Mouse (Mus musculus) myocyte (in vitro differentiated cells): ENCODE data around the gene Plekhd1. TPM values are rescaled to one million over a fixed set of nuclear protein-coding genes. Genes with fewer than 3 reads are reported as not detected.

ENCODE experiments used
- H3K27me3 ChIP-seq: one replicate; pipeline ENCODE4 v1.6.1; 2011; ENCODE audit not compliant: control insufficient read depth, insufficient read depth, insufficient read length
- H3K36me3 ChIP-seq: one replicate; pipeline ENCODE4 v1.6.1; 2011; ENCODE audit not compliant: control insufficient read depth, insufficient read depth
- H3K4me2 ChIP-seq: one replicate; pipeline ENCODE4 v1.6.1; 2011; ENCODE audit warnings: low read depth, control low read depth
- H3K4me3 ChIP-seq: one replicate; pipeline ENCODE4 v1.5.1; 2011; ENCODE audit warnings: mild to moderate bottlenecking, control low read depth, moderate library complexity
- H3K79me2 ChIP-seq: one replicate; pipeline ENCODE4 v1.6.1; 2011; ENCODE audit not compliant: control insufficient read depth, insufficient read depth
- H3ac ChIP-seq: one replicate; pipeline ENCODE4 v1.6.1; 2011; ENCODE audit not compliant: control insufficient read depth, insufficient read length
- CEBPB ChIP-seq: IDR thresholded peaks from 2 replicates; pipeline ENCODE4 v1.6.1; 2011; ENCODE audit warnings: mild to moderate bottlenecking, moderate library complexity; ENCODE audit not compliant: poor library complexity, insufficient read depth, severe bottlenecking
- E2F4 ChIP-seq: IDR thresholded peaks from one replicate; pipeline ENCODE4 v1.6.1; 2011; ENCODE audit warnings: mild to moderate bottlenecking, control low read depth, moderate library complexity; ENCODE audit not compliant: insufficient read depth
- MAX ChIP-seq: IDR thresholded peaks from one replicate; pipeline ENCODE4 v1.6.1; 2011; ENCODE audit warnings: low read depth, mild to moderate bottlenecking, control low read depth
- MYOD1 ChIP-seq, 3 experiments: IDR thresholded peaks; one replicate each; pipeline ENCODE4 v1.6.1; 2011; ENCODE audit warnings: control low read depth in 2 of 3, low read depth in 2 of 3, mild to moderate bottlenecking in 2 of 3, moderate library complexity in 1 of 3; ENCODE audit not compliant: insufficient read length in 2 of 3, control insufficient read depth in 1 of 3
- MYOG ChIP-seq, 3 experiments: IDR thresholded peaks; one replicate each; pipeline ENCODE4 v1.6.1; 2011; ENCODE audit warnings: control low read depth in 2 of 3, low read depth in 2 of 3, mild to moderate bottlenecking in 2 of 3; ENCODE audit not compliant: insufficient read length in 2 of 3, control insufficient read depth in 1 of 3, insufficient read depth in 1 of 3
- POLR2A ChIP-seq: IDR thresholded peaks from one replicate; pipeline ENCODE4 v1.6.1; 2011; ENCODE audit warnings: low read depth, mild to moderate bottlenecking, control low read depth, moderate library complexity; ENCODE audit not compliant: insufficient read length
- POLR2AphosphoS2 ChIP-seq: IDR thresholded peaks from one replicate; pipeline ENCODE4 v1.6.1; 2011; ENCODE audit warnings: low read depth, control low read depth; ENCODE audit not compliant: insufficient read length
- REST ChIP-seq: IDR thresholded peaks from one replicate; pipeline ENCODE4 v1.6.1; 2011; ENCODE audit warnings: mild to moderate bottlenecking, control low read depth, moderate library complexity; ENCODE audit not compliant: insufficient read depth, insufficient read length
- SRF ChIP-seq: IDR thresholded peaks from one replicate; pipeline ENCODE4 v1.6.1; 2011; ENCODE audit warnings: low read depth; ENCODE audit not compliant: control insufficient read depth, insufficient read length
- TCF12 ChIP-seq: IDR thresholded peaks from one replicate; pipeline ENCODE4 v1.6.1; 2011; ENCODE audit warnings: mild to moderate bottlenecking, control low read depth; ENCODE audit not compliant: poor library complexity, insufficient read depth, severe bottlenecking
- TCF3 ChIP-seq: IDR thresholded peaks from one replicate; pipeline ENCODE4 v1.6.1; 2011; ENCODE audit warnings: low read depth, control low read depth; ENCODE audit not compliant: insufficient read length
- USF1 ChIP-seq: IDR thresholded peaks from one replicate; pipeline ENCODE4 v1.6.1; 2011; ENCODE audit warnings: low read depth, mild to moderate bottlenecking, control low read depth, moderate library complexity
- polyA plus RNA-seq: library from polyadenylated mRNA; unstranded; fragments of >200 nt; fragmentation: generic; extraction: Trizol; gene quantifications from one replicate; pipeline ENCODE4 v1.2.1, GENCODE M21; 2012; ENCODE audit warnings: missing spikeins

Plekhd1 gene
- polyA plus RNA-seq, 1 experiment, result not detected

DNA sequence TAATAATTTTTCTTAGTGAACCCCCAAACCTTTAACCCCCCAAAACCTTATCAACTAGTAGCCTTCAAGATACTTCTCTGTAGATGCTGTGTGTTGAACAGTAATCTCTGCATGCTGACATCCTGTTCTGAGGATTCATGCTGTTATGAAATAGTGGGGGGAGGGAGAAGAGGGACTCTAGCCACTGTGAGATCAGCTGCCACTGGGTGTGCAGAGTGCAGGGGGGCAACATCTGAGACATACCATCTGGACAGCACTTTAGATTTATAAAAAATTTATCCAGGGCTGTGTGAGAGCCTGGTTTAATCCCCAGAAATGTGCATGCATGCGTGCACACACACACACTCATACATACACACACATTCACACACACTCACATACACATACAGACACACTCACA lies 52.2 kb downstream of the Plekhd1 start:
- no peak overlapping the region for H3K4me2 ChIP-seq
- H3K36me3 ChIP-seq, result no peaks in the 10 kb centered on the region
- H3K27me3 ChIP-seq, result peaks cover 37% of the 10 kb centered on the region
- H3K79me2 ChIP-seq, result no peaks in the 10 kb centered on the region
- no peak overlapping the region for H3ac ChIP-seq
- no peak for TF ChIP-seq POLR2A
- no peak for TF ChIP-seq TCF12
- no peak for TF ChIP-seq REST
- TF ChIP-seq TCF3, result no peak
- no peak for TF ChIP-seq E2F4
- TF ChIP-seq MYOG (IDR thresholded peaks at IDR 0.05; ENCODE audit: control insufficient read depth in 1 of 3, insufficient read depth in 1 of 3, insufficient read length in 2 of 3, low read depth in 2 of 3), result no peak
- TF ChIP-seq SRF, result no peak
- TF ChIP-seq POLR2AphosphoS2, result no peak
- TF ChIP-seq CEBPB, result no peak
- TF ChIP-seq USF1, result no peak
- TF ChIP-seq MAX, result no peak
- TF ChIP-seq MYOD1 (IDR thresholded peaks at IDR 0.05; ENCODE audit: control insufficient read depth in 1 of 3, insufficient read length in 2 of 3, low read depth in 2 of 3), result no peak
- H3K4me3 ChIP-seq, result no peak overlapping the region

DNA sequence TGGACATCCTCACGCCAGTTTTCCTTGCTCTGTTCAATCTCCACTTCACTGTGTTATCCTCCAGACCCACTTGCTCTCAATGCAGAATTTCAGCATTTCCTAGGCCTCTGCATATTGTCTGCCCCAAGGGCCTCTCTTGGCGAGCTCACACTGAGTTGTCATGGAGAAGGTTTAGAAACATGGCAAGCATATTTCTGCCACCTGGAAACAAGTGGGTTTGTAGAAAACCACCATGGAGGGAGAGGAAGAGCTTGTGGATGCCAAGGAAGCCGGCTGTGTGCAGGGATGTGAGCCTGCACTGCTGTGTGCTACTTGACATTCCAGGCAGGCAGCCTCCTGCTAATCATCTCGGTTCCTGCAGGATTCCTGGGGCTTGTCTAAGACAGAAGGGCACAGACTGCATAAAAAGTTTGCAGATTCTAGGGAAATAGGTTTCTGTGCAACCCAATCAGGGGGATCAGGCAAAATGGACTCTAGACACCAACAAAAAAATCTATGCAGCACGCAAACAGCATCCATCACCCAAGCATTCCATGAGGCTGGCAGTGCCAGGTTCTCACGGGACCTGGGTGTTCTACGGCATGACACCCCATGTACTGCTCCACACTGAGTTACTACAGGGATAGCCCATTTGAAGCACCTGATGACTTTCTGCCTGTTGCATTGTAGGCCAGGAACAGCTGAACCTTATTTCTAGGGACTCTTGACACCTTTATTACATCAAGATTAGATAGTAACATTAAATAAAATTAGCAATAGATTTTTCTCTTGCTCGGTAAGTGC lies 53.8 kb downstream of the Plekhd1 start:
- H3K4me3 ChIP-seq, result no peak overlapping the region
- TF ChIP-seq POLR2A (no peak), POLR2AphosphoS2 (no peak)
- no peaks in the 10 kb centered on the region for H3K79me2 ChIP-seq
- no peak overlapping the region for H3ac ChIP-seq
- H3K4me2 ChIP-seq, result no peak overlapping the region
- no peaks in the 10 kb centered on the region for H3K36me3 ChIP-seq
- peaks cover 34% of the 10 kb centered on the region for H3K27me3 ChIP-seq

DNA sequence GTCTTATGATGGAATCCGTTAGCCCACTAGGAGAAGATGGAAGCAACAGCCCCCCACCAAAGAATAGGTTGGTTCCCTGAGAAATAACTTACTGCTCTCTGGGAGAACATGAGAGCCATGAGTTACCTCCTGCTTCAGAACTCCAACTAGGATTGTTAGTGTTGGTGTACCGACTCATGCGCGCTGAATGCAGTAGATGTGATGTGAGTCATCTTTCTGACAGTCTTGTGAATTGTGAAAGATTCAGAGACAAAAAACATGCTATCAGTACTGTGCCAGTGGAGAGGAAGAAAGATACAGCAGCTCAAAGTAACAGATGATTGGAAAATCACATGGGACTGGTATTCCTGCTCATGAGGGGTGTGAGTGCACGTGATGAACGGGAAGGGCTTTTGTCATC lies 59.2 kb downstream of the Plekhd1 start:
- Histone ChIP-seq H3K4me2 (no peak overlapping the region), H3K79me2 (no peaks in the 10 kb centered on the region), H3K4me3 (no peak overlapping the region), H3ac (no peak overlapping the region), H3K36me3 (no peaks in the 10 kb centered on the region), H3K27me3 (peaks cover 44% of the 10 kb centered on the region)
- TF ChIP-seq E2F4, result no peak
- TF ChIP-seq TCF3, result no peak
- TF ChIP-seq MAX, result no peak
- TF ChIP-seq CEBPB, result no peak
- no peak for TF ChIP-seq USF1
- TF ChIP-seq POLR2A, result no peak
- TF ChIP-seq MYOG (IDR thresholded peaks at IDR 0.05; ENCODE audit: control insufficient read depth in 1 of 3, insufficient read depth in 1 of 3, insufficient read length in 2 of 3, low read depth in 2 of 3), result no peak
- no peak for TF ChIP-seq MYOD1 (IDR thresholded peaks at IDR 0.05; ENCODE audit: control insufficient read depth in 1 of 3, insufficient read length in 2 of 3, low read depth in 2 of 3)
- TF ChIP-seq POLR2AphosphoS2, result no peak
- no peak for TF ChIP-seq REST
- no peak for TF ChIP-seq SRF
- no peak for TF ChIP-seq TCF12

DNA sequence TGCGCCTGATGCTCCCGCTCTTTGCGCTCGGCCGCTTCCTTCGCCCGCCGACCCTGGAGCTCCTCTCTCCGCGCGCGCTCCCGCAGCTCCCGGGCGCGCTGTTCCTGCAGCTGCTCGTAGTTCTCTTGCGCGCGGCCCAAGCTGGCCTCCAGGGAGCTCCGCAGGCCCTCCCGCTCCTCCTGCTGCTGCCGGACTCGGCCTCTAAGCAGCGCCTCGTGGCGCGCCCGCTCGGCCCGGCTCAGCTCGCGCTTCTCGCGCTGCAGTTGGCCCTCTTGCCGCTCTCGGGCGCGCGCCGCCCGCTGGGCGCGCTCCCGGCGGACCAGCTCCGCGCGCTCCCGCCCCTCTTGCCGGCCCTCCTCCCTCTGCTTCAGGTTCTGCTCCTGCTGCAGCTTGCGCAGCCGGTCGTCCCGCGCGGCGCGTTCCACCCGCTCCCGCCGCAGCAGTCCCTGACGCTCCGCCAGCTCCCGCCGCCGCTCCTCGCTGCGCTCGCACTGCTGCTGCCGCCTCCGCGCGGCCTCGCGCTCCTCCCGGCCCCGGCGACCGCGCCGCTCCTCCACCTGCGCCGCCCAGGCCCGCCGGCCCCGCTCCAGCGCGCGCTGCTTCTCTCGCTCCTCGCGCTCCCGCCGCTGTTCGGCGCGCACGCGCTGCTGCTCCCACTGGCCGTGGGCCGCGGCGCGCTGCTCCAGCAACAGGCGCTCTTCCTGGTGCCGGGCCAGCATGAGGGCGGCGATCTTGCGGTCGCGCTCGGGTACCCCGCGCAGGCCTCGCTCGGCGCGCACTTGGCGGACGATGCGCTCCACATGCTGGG lies 65.6 kb downstream of the Plekhd1 start:
- no peak overlapping the region for H3K4me3 ChIP-seq

More for the DNA sequence above, 65.6 kb downstream of the Plekhd1 start:
- peaks cover 64% of the 10 kb centered on the region for H3K27me3 ChIP-seq
- H3K79me2 ChIP-seq, result no peaks in the 10 kb centered on the region
- H3K36me3 ChIP-seq, result no peaks in the 10 kb centered on the region
- H3ac ChIP-seq, result no peak overlapping the region
- TF ChIP-seq E2F4, result no peak
- no peak for TF ChIP-seq SRF
- no peak for TF ChIP-seq REST
- no peak for TF ChIP-seq TCF12
- TF ChIP-seq MYOG (IDR thresholded peaks at IDR 0.05; ENCODE audit: control insufficient read depth in 1 of 3, insufficient read depth in 1 of 3, insufficient read length in 2 of 3, low read depth in 2 of 3), result no peak
- TF ChIP-seq MAX, result no peak
- H3K4me2 ChIP-seq, result peak overlapping the region; percentile 34
